In genomic region chr1:72211701-72212699, GRCm38 (mm10) we compare ENCODE assay signal across 8 mouse cellular contexts. TPM values are rescaled to one million over a fixed set of nuclear protein-coding genes. Genes with fewer than 3 reads are reported as not detected.
DNase-seq lines count a peak whose midpoint lies in the region; ATAC-seq and TF ChIP-seq lines count a peak whose summit lies in the region.

Gene Mreg, minus strand, starts transcription at chr1:72212307.

- H3K36me3 ChIP-seq in embryonic facial prominence, embryonic 14.5 days (ENCODE audit: control insufficient read depth, insufficient read depth, low read length) = no peaks in the 10 kb centered on the region
- no peaks in the 10 kb centered on the region for H3K36me3 ChIP-seq in heart, embryonic 13.5 days
- H3K36me3 ChIP-seq in kidney, postnatal 0 days (ENCODE audit: insufficient read depth, low read length) = no peaks in the 10 kb centered on the region
- H3K36me3 ChIP-seq in liver, postnatal 0 days (replicated peaks; ENCODE audit: insufficient read depth, low read length) = no peaks in the 10 kb centered on the region
- no peaks in the 10 kb centered on the region for H3K36me3 ChIP-seq in neural tube, embryonic 14.5 days (ENCODE audit: control insufficient read depth, insufficient read depth, low read length)

- no peak for TF ChIP-seq EP300 in liver, postnatal 0 days (IDR thresholded peaks at IDR 0.05; ENCODE audit: low read depth)

- no peak within 1 kb of the TSS; the same call in 1 of the 2 replicates for H3K27ac ChIP-seq in embryonic facial prominence, embryonic 14.5 days (replicated peaks; ENCODE audit: low read depth, low read length)
- peak within 1 kb of the TSS; percentile 46 for H3K27ac ChIP-seq in heart, embryonic 13.5 days (replicated peaks)
- peak within 1 kb of the TSS; percentile 13; the same call in 1 of the 2 replicates for H3K27ac ChIP-seq in kidney, postnatal 0 days
- peak within 1 kb of the TSS; percentile 61 for H3K27ac ChIP-seq in liver, postnatal 0 days (ENCODE audit: low read depth)
- peak within 1 kb of the TSS; percentile 34; the same call in 1 of the 2 replicates for H3K27ac ChIP-seq in neural tube, embryonic 14.5 days (ENCODE audit: low read depth, low read length)

- H3K4me1 ChIP-seq in embryonic facial prominence, embryonic 14.5 days (ENCODE audit: control insufficient read depth, insufficient read depth, low read length) = 0 out of 2 replicates have a peak, but pooled peaks cover 3% of the 10 kb centered on the region
- H3K4me1 ChIP-seq in heart, embryonic 13.5 days = peaks cover 28% of the 10 kb centered on the region
- peaks cover 4% of the 10 kb centered on the region; the same call in 1 of the 2 replicates for H3K4me1 ChIP-seq in kidney, postnatal 0 days (replicated peaks; ENCODE audit: insufficient read depth, low read length)
- H3K4me1 ChIP-seq in liver, postnatal 0 days (ENCODE audit: insufficient read depth) = peaks cover 10% of the 10 kb centered on the region
- H3K4me1 ChIP-seq in neural tube, embryonic 14.5 days (ENCODE audit: control insufficient read depth, insufficient read depth, low read length) = peaks cover 6% of the 10 kb centered on the region; the same call in 1 of the 2 replicates

- peak; percentile 69 for ATAC-seq in embryonic facial prominence, embryonic 14.5 days (ENCODE audit: low read depth)
- peak; percentile 66; the same call in 1 of the 2 replicates for ATAC-seq in heart, embryonic 13.5 days (ENCODE audit: extremely low read depth, insufficient number of reproducible peaks, low FRiP score, low TSS enrichment)
- ATAC-seq in kidney, postnatal 0 days (replicated peaks; ENCODE audit: low FRiP score, low read depth) = peak; percentile 73
- ATAC-seq in liver, postnatal 0 days = peak; percentile 82
- ATAC-seq in neural tube, embryonic 14.5 days (ENCODE audit: low read depth) = peak; percentile 74

- H3K27me3 ChIP-seq in embryonic facial prominence, embryonic 14.5 days (replicated peaks; ENCODE audit: control insufficient read depth, insufficient read depth, low read length) = peaks cover 6% of the 10 kb centered on the region; the same call in 1 of the 2 replicates
- H3K27me3 ChIP-seq in heart, embryonic 13.5 days (replicated peaks) = no peaks in the 10 kb centered on the region
- no peaks in the 10 kb centered on the region for H3K27me3 ChIP-seq in kidney, postnatal 0 days (ENCODE audit: insufficient read depth, low read length)
- 0 out of 2 replicates have a peak, but pooled peaks cover 3% of the 10 kb centered on the region for H3K27me3 ChIP-seq in liver, postnatal 0 days (ENCODE audit: insufficient read depth, low read length)
- H3K27me3 ChIP-seq in neural tube, embryonic 14.5 days (ENCODE audit: control insufficient read depth, insufficient read depth, low read length) = no peaks in the 10 kb centered on the region

- peak; percentile 46 for DNase-seq in 3T3-L1 (ENCODE audit: low read depth, low spot score)
- peak; percentile 82 for DNase-seq in adrenal gland, postnatal 25 days
- DNase-seq in embryonic facial prominence, embryonic 14.5 days (ENCODE audit: low spot score) = peak; percentile 72
- DNase-seq in kidney, postnatal 0 days (ENCODE audit: low spot score) = peak; percentile 80
- DNase-seq in liver, postnatal 0 days = peak; percentile 76
- peak; percentile 72 for DNase-seq in testis, postnatal 10 days (ENCODE audit: low spot score)

- WGBS in embryonic facial prominence, embryonic 14.5 days = under 1% methylated on average over 62 of the region's 89 CpGs
- under 1% methylated on average over 74 of the region's 89 CpGs for WGBS in heart, embryonic 13.5 days
- WGBS in kidney, postnatal 0 days = under 1% methylated on average over 89 of the region's 89 CpGs
- under 1% methylated on average over 70 of the region's 89 CpGs for WGBS in liver, postnatal 0 days (ENCODE audit: insufficient replicate concordance)
- under 1% methylated on average over 89 of the region's 89 CpGs for WGBS in neural tube, embryonic 14.5 days

- H3K9me3 ChIP-seq in embryonic facial prominence, embryonic 14.5 days (ENCODE audit: control insufficient read depth, low read length) = no peaks in the 10 kb centered on the region
- H3K9me3 ChIP-seq in heart, embryonic 13.5 days = no peaks in the 10 kb centered on the region
- no peaks in the 10 kb centered on the region for H3K9me3 ChIP-seq in kidney, postnatal 0 days (replicated peaks; ENCODE audit: low read length)
- H3K9me3 ChIP-seq in liver, postnatal 0 days (ENCODE audit: low read length) = no peaks in the 10 kb centered on the region
- no peaks in the 10 kb centered on the region for H3K9me3 ChIP-seq in neural tube, embryonic 14.5 days (ENCODE audit: control insufficient read depth, low read length)

- H3K4me2 ChIP-seq in embryonic facial prominence, embryonic 14.5 days (ENCODE audit: low read depth, low read length) = peak within 1 kb of the TSS; percentile 98
- H3K4me2 ChIP-seq in heart, embryonic 13.5 days = peak within 1 kb of the TSS; percentile 96
- H3K4me2 ChIP-seq in kidney, postnatal 0 days (ENCODE audit: low read length) = peak within 1 kb of the TSS; percentile 98
- peak within 1 kb of the TSS; percentile 87 for H3K4me2 ChIP-seq in liver, postnatal 0 days (ENCODE audit: low read depth, low read length)
- peak within 1 kb of the TSS; percentile 90 for H3K4me2 ChIP-seq in neural tube, embryonic 14.5 days (ENCODE audit: low read depth, low read length)

- peak within 1 kb of the TSS; percentile 71 for H3K9ac ChIP-seq in embryonic facial prominence, embryonic 14.5 days (ENCODE audit: low read depth, low read length)
- H3K9ac ChIP-seq in heart, embryonic 13.5 days = peak within 1 kb of the TSS; percentile 89
- peak within 1 kb of the TSS; percentile 71 for H3K9ac ChIP-seq in kidney, postnatal 0 days (ENCODE audit: low read depth, low read length)
- peak within 1 kb of the TSS; percentile 73 for H3K9ac ChIP-seq in liver, postnatal 0 days (replicated peaks)
- H3K9ac ChIP-seq in neural tube, embryonic 14.5 days (replicated peaks; ENCODE audit: low read depth, low read length) = peak within 1 kb of the TSS; percentile 77

- peak within 1 kb of the TSS; percentile 64 for H3K4me3 ChIP-seq in embryonic facial prominence, embryonic 14.5 days (ENCODE audit: low read depth, low read length)
- peak within 1 kb of the TSS; percentile 81 for H3K4me3 ChIP-seq in heart, embryonic 13.5 days
- peak within 1 kb of the TSS; percentile 72 for H3K4me3 ChIP-seq in kidney, postnatal 0 days (replicated peaks; ENCODE audit: low read depth, low read length)
- peak within 1 kb of the TSS; percentile 67 for H3K4me3 ChIP-seq in liver, postnatal 0 days (ENCODE audit: low read depth, low read length)
- H3K4me3 ChIP-seq in neural tube, embryonic 14.5 days (ENCODE audit: low read depth, low read length) = peak within 1 kb of the TSS; percentile 71

- TF ChIP-seq CTCF in kidney, postnatal 0 days (IDR thresholded peaks at IDR 0.05; ENCODE audit: low read depth) = peak; percentile 51; the same call in 1 of the 2 replicates
- TF ChIP-seq CTCF in liver, postnatal 0 days (IDR thresholded peaks at IDR 0.05; ENCODE audit: low read depth) = peak; percentile 61

RNA-seq across cellular contexts. Expression of gene Mreg, which starts in this region (rescaled TPM):
- 1.2 and 1.3 TPM in 2 replicates for total RNA-seq in adrenal gland, postnatal 25 days (2021)
- polyA plus RNA-seq in embryonic facial prominence, embryonic 14.5 days (2014; fragmentation: Nextera tagmentation; extraction: Ambion mirVana) = 5.9 and 7.6 TPM in 2 replicates
- 4.0 TPM in 2 replicates for polyA plus RNA-seq in heart, embryonic 13.5 days (2015; fragmentation: Nextera tagmentation; extraction: Ambion mirVana)
- polyA plus RNA-seq in kidney, postnatal 0 days (2015; fragmentation: Nextera tagmentation; extraction: Ambion mirVana) = 6.0 and 6.2 TPM in 2 replicates
- polyA plus RNA-seq in liver, postnatal 0 days (2015; fragmentation: Nextera tagmentation; extraction: Ambion mirVana) = 10.0 and 10.5 TPM in 2 replicates
- polyA plus RNA-seq in neural tube, embryonic 14.5 days (2014; fragmentation: Nextera tagmentation; extraction: Ambion mirVana) = 3.0 and 3.1 TPM in 2 replicates
